Mouse (Mus musculus): ENCODE results near the gene Gm1604a. TPM values are rescaled to one million over a fixed set of nuclear protein-coding genes. Genes with fewer than 3 reads are reported as not detected.

Gene Gm1604a
- total RNA-seq, 4 experiments from 2014 or later = not detected

Other genes with a start within 250 kb of the Gm1604a start
- gene Ezr, start 242.8 kb upstream of the Gm1604a start, total RNA-seq (2022) = 10 to 100 TPM; 29.1 to 38.7 (median 33.9) TPM
- gene Rsph3b, start 76.9 kb upstream of the Gm1604a start, total RNA-seq (2022) = 10 to 100 TPM; 50.1 to 55.1 (median 53.5) TPM
- gene Tagap1, start 64.4 kb upstream of the Gm1604a start, total RNA-seq (2022) = 10 to 100 TPM in 2 of 4 experiments, 1 to 10 TPM in 2; 9.5 to 14.3 (median 10.5) TPM
- gene Rnaset2b, start 54.9 kb upstream of the Gm1604a start, total RNA-seq (2022) = 100 to 1,000 TPM; 180 to 197 (median 191) TPM
- gene Gm49721, start 46.7 kb upstream of the Gm1604a start, total RNA-seq (2022) = not detected
- gene Rps6ka2, start 144.5 kb downstream of the Gm1604a start, total RNA-seq (2022) = 10 to 100 TPM; 44.5 to 56.3 (median 52.4) TPM